Mouse (Mus musculus) bone marrow macrophage, adult 2 months (primary cell): ENCODE measurements around the gene Gfod1. TPM values are rescaled to one million over a fixed set of nuclear protein-coding genes. Genes with fewer than 3 reads are reported as not detected.

Source experiments
- H3K27ac ChIP-seq: 2 replicates; pipeline ENCODE4 v1.5.1; 2012; ENCODE audit warnings: low read depth, low read length; ENCODE audit not compliant: insufficient read depth
- H3K4me1 ChIP-seq: 2 replicates; pipeline ENCODE4 v1.6.1; 2012; ENCODE audit warnings: low read length; ENCODE audit not compliant: control insufficient read depth, insufficient read depth
- H3K4me3 ChIP-seq: 2 replicates; pipeline ENCODE4 v1.5.1; 2012; ENCODE audit warnings: mild to moderate bottlenecking, low read length, moderate library complexity; ENCODE audit not compliant: insufficient read depth
- CTCF ChIP-seq: IDR thresholded peaks from 2 replicates; pipeline ENCODE4 v1.5.1; 2012; ENCODE audit warnings: low read depth, mild to moderate bottlenecking, low read length, moderate library complexity
- POLR2A ChIP-seq: IDR thresholded peaks from 2 replicates; pipeline ENCODE4 v1.6.1; 2012; ENCODE audit warnings: mild to moderate bottlenecking, low read depth, low read length, borderline replicate concordance
- polyA plus RNA-seq: library from polyadenylated mRNA; stranded (reverse); fragments of >200 nt; gene quantifications from 2 replicates; pipeline ENCODE4 v1.2.4, GENCODE M21; 2012; ENCODE audit not compliant: missing spikeins, insufficient read depth, insufficient read length

The Gfod1 gene
- polyA plus RNA-seq, 1 experiment, result 0.31 TPM

GRCm38 (mm10) chr13:43148692-43149091 lies 155.3 kb downstream of the Gfod1 start:
- Histone ChIP-seq H3K27ac (no peak overlapping the region), H3K4me1 (peaks cover 7% of the 10 kb centered on the region), H3K4me3 (no peak overlapping the region)
- TF ChIP-seq CTCF, result no peak
- TF ChIP-seq POLR2A, result no peak

- H3K27ac ChIP-seq, result no peak overlapping the region
- TF ChIP-seq POLR2A (no peak), CTCF (no peak)
- H3K4me3 ChIP-seq, result no peak overlapping the region
- peaks cover 7% of the 10 kb centered on the region for H3K4me1 ChIP-seq
These were observed 157.3 kb downstream of the Gfod1 start for GRCm38 (mm10) chr13:43146515-43147258.

Other genes with a start within 250 kb of the Gfod1 start
- 15.1 and 17.8 TPM in 2 replicates for gene Tbc1d7, start 132.7 kb downstream of the Gfod1 start, polyA plus RNA-seq
- 6.7 and 8.3 TPM in 2 replicates for gene Sirt5, start 61.3 kb upstream of the Gfod1 start, polyA plus RNA-seq
- 81.1 and 96.7 TPM in 2 replicates for gene Nol7, start 94.2 kb upstream of the Gfod1 start, polyA plus RNA-seq
- 67.9 and 82.6 TPM in 2 replicates for gene Ranbp9, start 177.1 kb upstream of the Gfod1 start, polyA plus RNA-seq